Mouse (Mus musculus) hindbrain, embryonic 16.5 days (tissue): ENCODE measurements around the gene Zc3h7b. TPM values are rescaled to one million over a fixed set of nuclear protein-coding genes. Genes with fewer than 3 reads are reported as not detected.

Source experiments
- ATAC-seq: fragments of 200-750 bp; cut with Nextera tagmentation; 2 replicates; pipeline ENCODE4 v1.8.0; 2017; ENCODE audit warnings: moderate TSS enrichment, moderate library complexity
- H3K27ac ChIP-seq: fragments of 300-500 bp; sonication (generic); 2 replicates; pipeline ENCODE4 v1.5.1; 2014; ENCODE audit warnings: low read depth, mild to moderate bottlenecking, control low read depth, low read length, moderate library complexity
- H3K27me3 ChIP-seq: fragments of 300-500 bp; sonication (generic); replicated peaks from 2 replicates; pipeline ENCODE4 v1.6.1; 2014; ENCODE audit warnings: low read length; ENCODE audit not compliant: control insufficient read depth, insufficient read depth
- H3K36me3 ChIP-seq: fragments of 300-500 bp; sonication (generic); 2 replicates; pipeline ENCODE4 v1.6.1; 2014; ENCODE audit warnings: mild to moderate bottlenecking, low read length, moderate library complexity, mixed read lengths; ENCODE audit not compliant: control insufficient read depth, insufficient read depth
- H3K4me1 ChIP-seq: fragments of 300-500 bp; sonication (generic); 2 replicates; pipeline ENCODE4 v1.6.1; 2014; ENCODE audit warnings: low read depth, low read length; ENCODE audit not compliant: control insufficient read depth, insufficient read depth
- H3K4me2 ChIP-seq: fragments of 300-500 bp; sonication (generic); 2 replicates; pipeline ENCODE4 v1.6.1; 2014; ENCODE audit warnings: mild to moderate bottlenecking, low read length, control low read depth, moderate library complexity
- H3K4me3 ChIP-seq: fragments of 300-500 bp; sonication (generic); 2 replicates; pipeline ENCODE4 v1.5.1; 2014; ENCODE audit warnings: mild to moderate bottlenecking, low read length, control low read depth, moderate library complexity
- H3K9ac ChIP-seq: fragments of 300-500 bp; sonication (generic); 2 replicates; pipeline ENCODE4 v1.6.1; 2014; ENCODE audit warnings: low read depth, mild to moderate bottlenecking, control low read depth, low read length, moderate library complexity
- H3K9me3 ChIP-seq: fragments of 300-500 bp; sonication (generic); 2 replicates; pipeline ENCODE4 v1.6.1; 2014; ENCODE audit warnings: mild to moderate bottlenecking, low read length, moderate library complexity; ENCODE audit not compliant: control insufficient read depth
- WGBS: fragments of 180-500 bp; shearing (Covaris S2); extraction: QIAGEN DNeasy Blood & Tissue Kit; methylation state at CpG from one replicate; pipeline ENCODE4 v1.1.7; 2014; 5-methylcytosine and 5-hydroxymethylcytosine counted together
- polyA plus RNA-seq: library from polyadenylated mRNA; unstranded; fragments of >200 nt; fragmentation: Nextera tagmentation; extraction: Ambion mirVana; gene quantifications from 2 replicates; pipeline ENCODE4 v1.2.1, GENCODE M21; 2015

The Zc3h7b gene
- polyA plus RNA-seq, 1 experiment from 2014 or later, result 39.3 TPM

GRCm38 (mm10) chr15:81813986-81814705 lies 69.3 kb downstream of the Zc3h7b start:
- H3K27me3 ChIP-seq, result no peaks in the 10 kb centered on the region
- no peak overlapping the region for H3K4me3 ChIP-seq
- H3K4me2 ChIP-seq, result no peak overlapping the region
- H3K9ac ChIP-seq, result no peak overlapping the region
- no peak for ATAC-seq
- 61% methylated on average over 5 of the region's 5 CpGs for WGBS
- H3K36me3 ChIP-seq, result peaks cover 21% of the 10 kb centered on the region
- H3K9me3 ChIP-seq, result no peaks in the 10 kb centered on the region
- no peak overlapping the region for H3K27ac ChIP-seq
- H3K4me1 ChIP-seq, result peaks cover 25% of the 10 kb centered on the region

- peaks cover 21% of the 10 kb centered on the region for H3K36me3 ChIP-seq
- WGBS, result 88% methylated on average over 12 of the region's 12 CpGs
- no peak for ATAC-seq
- H3K4me1 ChIP-seq, result peaks cover 21% of the 10 kb centered on the region
- H3K4me3 ChIP-seq, result no peak overlapping the region
- no peaks in the 10 kb centered on the region for H3K9me3 ChIP-seq
- no peak overlapping the region for H3K4me2 ChIP-seq
- no peak overlapping the region for H3K9ac ChIP-seq
- no peaks in the 10 kb centered on the region for H3K27me3 ChIP-seq
- no peak overlapping the region for H3K27ac ChIP-seq
Measured at GRCm38 (mm10) chr15:81814716-81815370, 70.0 kb downstream of the Zc3h7b start.

GRCm38 (mm10) chr15:81818404-81818803 lies 73.5 kb downstream of the Zc3h7b start:
- Histone ChIP-seq H3K4me2 (no peak overlapping the region), H3K36me3 (peaks cover 48% of the 10 kb centered on the region), H3K9ac (no peak overlapping the region), H3K4me1 (peaks cover under 1% of the 10 kb centered on the region; the same call in 1 of the 2 replicates), H3K27ac (no peak overlapping the region), H3K4me3 (no peak overlapping the region), H3K9me3 (no peaks in the 10 kb centered on the region), H3K27me3 (no peaks in the 10 kb centered on the region)
- ATAC-seq, result no peak
- 96% methylated on average over 3 of the region's 3 CpGs for WGBS

- Histone ChIP-seq H3K36me3 (peaks cover 55% of the 10 kb centered on the region), H3K9ac (no peak overlapping the region), H3K4me3 (no peak overlapping the region), H3K9me3 (no peaks in the 10 kb centered on the region), H3K4me2 (no peak overlapping the region), H3K4me1 (no peaks in the 10 kb centered on the region), H3K27me3 (no peaks in the 10 kb centered on the region), H3K27ac (no peak overlapping the region)
- ATAC-seq, result no peak
- WGBS, result 88% methylated on average over 3 of the region's 3 CpGs
Measured at GRCm38 (mm10) chr15:81822631-81823030, 77.8 kb downstream of the Zc3h7b start.

GRCm38 (mm10) chr15:81824832-81825231 lies 80.0 kb downstream of the Zc3h7b start:
- Histone ChIP-seq H3K36me3 (peaks cover 52% of the 10 kb centered on the region), H3K9me3 (no peaks in the 10 kb centered on the region), H3K4me2 (no peak overlapping the region), H3K4me3 (no peak overlapping the region), H3K4me1 (no peaks in the 10 kb centered on the region), H3K27ac (no peak overlapping the region), H3K9ac (no peak overlapping the region), H3K27me3 (no peaks in the 10 kb centered on the region)
- no peak for ATAC-seq
- WGBS, result 86% methylated on average over 3 of the region's 3 CpGs

GRCm38 (mm10) chr15:81828426-81829207 lies 83.8 kb downstream of the Zc3h7b start:
- Histone ChIP-seq H3K4me2 (no peak overlapping the region), H3K36me3 (peaks cover 23% of the 10 kb centered on the region), H3K9ac (no peak overlapping the region), H3K9me3 (no peaks in the 10 kb centered on the region), H3K27me3 (no peaks in the 10 kb centered on the region), H3K4me3 (no peak overlapping the region), H3K4me1 (peaks cover 3% of the 10 kb centered on the region; the same call in 1 of the 2 replicates), H3K27ac (no peak overlapping the region)
- 89% methylated on average over 7 of the region's 7 CpGs for WGBS
- ATAC-seq, result no peak

- no peak overlapping the region for H3K27ac ChIP-seq
- H3K4me2 ChIP-seq, result no peak overlapping the region
- peaks cover 3% of the 10 kb centered on the region; the same call in 1 of the 2 replicates for H3K4me1 ChIP-seq
- H3K4me3 ChIP-seq, result no peak overlapping the region
- H3K27me3 ChIP-seq, result no peaks in the 10 kb centered on the region
- H3K36me3 ChIP-seq, result peaks cover 18% of the 10 kb centered on the region
- no peak for ATAC-seq
- WGBS, result 68% methylated on average over 2 of the region's 2 CpGs
- no peaks in the 10 kb centered on the region for H3K9me3 ChIP-seq
- H3K9ac ChIP-seq, result no peak overlapping the region
Measured at GRCm38 (mm10) chr15:81829208-81829580, 84.3 kb downstream of the Zc3h7b start.

- Histone ChIP-seq H3K9me3 (no peaks in the 10 kb centered on the region), H3K9ac (no peak overlapping the region), H3K4me2 (no peak overlapping the region), H3K36me3 (peaks cover 11% of the 10 kb centered on the region), H3K27me3 (no peaks in the 10 kb centered on the region), H3K4me1 (peaks cover 3% of the 10 kb centered on the region), H3K4me3 (no peak overlapping the region), H3K27ac (no peak overlapping the region)
- WGBS, result 92% methylated on average over 4 of the region's 4 CpGs
- no peak for ATAC-seq
Measured at GRCm38 (mm10) chr15:81830530-81830929, 85.7 kb downstream of the Zc3h7b start.
